Mouse (Mus musculus): ENCODE measurements around the gene Cdipt. TPM values are rescaled to one million over a fixed set of nuclear protein-coding genes. Genes with fewer than 3 reads are reported as not detected.

Cdipt gene
- polyA plus RNA-seq, 1 experiment from 2014 or later = 136 TPM

GRCm38 (mm10) chr7:127004122-127004875 lies 28.6 kb downstream of the Cdipt start:
- Histone ChIP-seq H3K4me3 (no peak overlapping the region), H3K4me2 (no peak overlapping the region), H3K27me3 (replicated peaks) (no peaks in the 10 kb centered on the region), H3K27ac (no peak overlapping the region), H3K9me3 (no peaks in the 10 kb centered on the region), H3K4me1 (no peaks in the 10 kb centered on the region), H3K9ac (no peak overlapping the region), H3K36me3 (replicated peaks) (no peaks in the 10 kb centered on the region)
- 93% methylated on average over 4 of the region's 4 CpGs for WGBS
- ATAC-seq (replicated peaks) = no peak

GRCm38 (mm10) chr7:127007313-127008024 lies 31.8 kb downstream of the Cdipt start:
- no peaks in the 10 kb centered on the region for H3K27me3 ChIP-seq (replicated peaks)
- H3K4me2 ChIP-seq = no peak overlapping the region
- no peak overlapping the region for H3K27ac ChIP-seq
- no peak overlapping the region for H3K9ac ChIP-seq
- ATAC-seq (replicated peaks) = no peak
- 89% methylated on average over 6 of the region's 6 CpGs for WGBS
- no peaks in the 10 kb centered on the region for H3K4me1 ChIP-seq
- H3K9me3 ChIP-seq = no peaks in the 10 kb centered on the region
- H3K4me3 ChIP-seq = no peak overlapping the region
- H3K36me3 ChIP-seq (replicated peaks) = no peaks in the 10 kb centered on the region

GRCm38 (mm10) chr7:127008239-127009019 lies 32.7 kb downstream of the Cdipt start:
- ATAC-seq (replicated peaks) = no peak
- H3K4me2 ChIP-seq = no peak overlapping the region
- no peaks in the 10 kb centered on the region for H3K27me3 ChIP-seq (replicated peaks)
- H3K36me3 ChIP-seq (replicated peaks) = 0 out of 2 replicates have a peak, but pooled peaks cover 6% of the 10 kb centered on the region
- H3K9me3 ChIP-seq = no peaks in the 10 kb centered on the region
- H3K4me1 ChIP-seq = peaks cover 2% of the 10 kb centered on the region; the same call in 1 of the 2 replicates
- H3K4me3 ChIP-seq = no peak overlapping the region
- H3K27ac ChIP-seq = peak overlapping the region; percentile 40; the same call in 1 of the 2 replicates
- WGBS = 67% methylated on average over 9 of the region's 9 CpGs
- no peak overlapping the region for H3K9ac ChIP-seq

DNA sequence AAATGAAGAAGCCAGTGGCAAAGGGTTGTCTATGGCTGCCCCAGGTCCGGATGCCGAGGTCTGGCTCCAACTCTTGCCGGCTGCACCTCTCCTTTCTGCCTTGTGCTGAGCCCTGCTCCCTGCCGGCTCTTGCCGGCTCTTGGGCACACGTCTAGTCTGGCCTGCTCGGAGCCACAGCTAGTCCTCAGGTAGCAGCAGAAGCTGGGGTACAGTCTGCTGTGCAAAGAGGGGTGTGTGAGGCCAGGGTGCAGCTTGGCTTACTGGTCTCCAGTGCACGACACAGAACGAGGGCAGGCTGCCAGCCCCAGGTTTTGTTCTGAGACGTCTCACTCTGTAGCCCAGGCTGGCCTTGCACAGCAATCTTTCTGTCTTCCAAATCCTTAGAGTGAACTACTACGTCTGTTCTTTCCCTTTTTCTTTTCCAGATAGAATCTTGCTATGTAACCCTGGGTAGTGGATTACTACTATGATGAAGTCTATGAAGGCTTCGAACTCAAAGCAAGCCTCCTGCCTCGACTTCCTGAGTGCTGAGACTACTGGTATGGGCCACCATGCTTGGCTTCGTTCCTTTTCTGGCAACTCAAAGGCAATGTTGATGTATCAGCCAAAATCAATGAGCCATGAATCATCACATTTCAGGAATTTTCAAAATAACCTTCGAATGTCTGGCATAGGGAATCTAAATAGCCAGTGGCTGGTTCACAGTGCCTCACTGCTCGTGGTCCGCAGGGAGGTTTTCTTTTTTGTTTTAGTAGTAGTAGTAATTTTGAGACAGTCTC lies 33.8 kb downstream of the Cdipt start:
- H3K9ac ChIP-seq = no peak overlapping the region
- ATAC-seq (replicated peaks) = no peak
- H3K27ac ChIP-seq = no peak overlapping the region
- H3K4me1 ChIP-seq = peaks cover 9% of the 10 kb centered on the region
- no peaks in the 10 kb centered on the region for H3K27me3 ChIP-seq (replicated peaks)
- WGBS = 83% methylated on average over 17 of the region's 17 CpGs
- H3K4me2 ChIP-seq = no peak overlapping the region
- H3K36me3 ChIP-seq (replicated peaks) = 0 out of 2 replicates have a peak, but pooled peaks cover 8% of the 10 kb centered on the region
- no peak overlapping the region for H3K4me3 ChIP-seq
- H3K9me3 ChIP-seq = no peaks in the 10 kb centered on the region

GRCm38 (mm10) chr7:127011051-127011450 lies 35.3 kb downstream of the Cdipt start:
- ATAC-seq (replicated peaks) = no peak
- Histone ChIP-seq H3K4me1 (peaks cover 25% of the 10 kb centered on the region), H3K4me3 (no peak overlapping the region), H3K9me3 (no peaks in the 10 kb centered on the region), H3K27me3 (replicated peaks) (no peaks in the 10 kb centered on the region), H3K4me2 (no peak overlapping the region), H3K36me3 (replicated peaks) (peaks cover 12% of the 10 kb centered on the region; the same call in 1 of the 2 replicates), H3K27ac (no peak overlapping the region), H3K9ac (no peak overlapping the region)
- 96% methylated on average over 2 of the region's 2 CpGs for WGBS

GRCm38 (mm10) chr7:127011717-127012116 lies 36.0 kb downstream of the Cdipt start:
- no peak for ATAC-seq (replicated peaks)
- no peak overlapping the region for H3K4me2 ChIP-seq
- H3K27ac ChIP-seq = no peak overlapping the region
- H3K4me1 ChIP-seq = peaks cover 28% of the 10 kb centered on the region
- H3K4me3 ChIP-seq = no peak overlapping the region
- H3K9ac ChIP-seq = no peak overlapping the region
- peaks cover 12% of the 10 kb centered on the region; the same call in 1 of the 2 replicates for H3K36me3 ChIP-seq (replicated peaks)
- no peaks in the 10 kb centered on the region for H3K27me3 ChIP-seq (replicated peaks)
- H3K9me3 ChIP-seq = no peaks in the 10 kb centered on the region
- whole genome bisulfite sequencing = 79% methylated on average over 2 of the region's 2 CpGs

DNA sequence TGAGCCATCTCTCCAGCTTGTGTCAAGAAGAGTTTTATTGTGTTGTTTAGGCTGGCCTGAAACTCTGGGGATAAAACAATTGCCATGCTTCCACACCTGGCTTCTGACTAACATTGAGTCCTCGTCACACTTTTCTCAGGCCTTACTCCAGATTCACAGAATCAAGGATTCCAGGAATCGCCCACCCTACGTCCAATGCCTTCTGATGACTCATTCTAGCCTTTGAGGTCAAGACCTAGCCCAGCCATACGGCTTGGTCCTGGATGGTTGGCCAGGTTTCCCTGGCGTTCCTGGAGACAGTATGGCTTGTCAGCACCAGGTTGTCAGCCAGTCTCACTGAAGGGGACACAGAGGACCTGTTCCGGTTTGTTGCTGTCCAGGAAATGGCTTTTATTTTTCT lies 36.7 kb downstream of the Cdipt start:
- H3K9me3 ChIP-seq = no peaks in the 10 kb centered on the region
- peaks cover 29% of the 10 kb centered on the region for H3K4me1 ChIP-seq
- H3K4me3 ChIP-seq = no peak overlapping the region
- H3K4me2 ChIP-seq = no peak overlapping the region
- ATAC-seq (replicated peaks) = no peak
- H3K36me3 ChIP-seq (replicated peaks) = peaks cover 12% of the 10 kb centered on the region; the same call in 1 of the 2 replicates
- 90% methylated on average over 6 of the region's 6 CpGs for WGBS
- H3K27me3 ChIP-seq (replicated peaks) = no peaks in the 10 kb centered on the region
- H3K27ac ChIP-seq = no peak overlapping the region
- no peak overlapping the region for H3K9ac ChIP-seq

DNA sequence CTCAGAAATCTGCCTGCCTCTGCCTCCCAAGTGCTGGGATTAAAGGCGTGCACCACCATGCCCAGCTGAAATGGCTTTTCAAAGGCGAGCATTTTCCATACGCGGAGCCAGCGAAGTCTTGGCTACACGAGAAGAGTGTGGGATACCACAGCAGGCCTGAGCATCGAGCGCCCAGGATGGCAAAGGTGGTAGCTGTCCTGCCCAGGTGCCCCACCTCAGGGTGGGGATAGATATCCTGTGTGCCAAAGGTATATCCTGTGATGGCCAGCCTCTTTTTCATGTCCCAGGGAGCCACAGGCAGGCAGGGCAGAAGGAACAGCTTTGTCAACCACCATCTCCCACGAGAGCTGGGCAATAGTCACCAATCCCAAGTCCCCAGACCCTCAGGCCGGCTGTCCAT lies 37.1 kb downstream of the Cdipt start:
- Histone ChIP-seq H3K27me3 (replicated peaks) (no peaks in the 10 kb centered on the region), H3K27ac (no peak overlapping the region), H3K9me3 (no peaks in the 10 kb centered on the region), H3K4me3 (no peak overlapping the region), H3K4me2 (no peak overlapping the region), H3K4me1 (peaks cover 33% of the 10 kb centered on the region), H3K9ac (no peak overlapping the region), H3K36me3 (replicated peaks) (peaks cover 12% of the 10 kb centered on the region; the same call in 1 of the 2 replicates)
- no peak for ATAC-seq (replicated peaks)
- 95% methylated on average over 10 of the region's 10 CpGs for WGBS

- Histone ChIP-seq H3K9me3 (no peaks in the 10 kb centered on the region), H3K36me3 (replicated peaks) (peaks cover 12% of the 10 kb centered on the region; the same call in 1 of the 2 replicates), H3K4me3 (no peak overlapping the region), H3K9ac (no peak overlapping the region), H3K4me2 (no peak overlapping the region), H3K4me1 (peaks cover 39% of the 10 kb centered on the region), H3K27me3 (replicated peaks) (no peaks in the 10 kb centered on the region), H3K27ac (no peak overlapping the region)
- ATAC-seq (replicated peaks) = no peak
- 95% methylated on average over 6 of the region's 6 CpGs for WGBS
These were observed 37.7 kb downstream of the Cdipt start for GRCm38 (mm10) chr7:127013385-127013784.

- no peaks in the 10 kb centered on the region for H3K9me3 ChIP-seq
- peak within 1 kb of the TSS; percentile 17; the same call in 1 of the 2 replicates for H3K9ac ChIP-seq
- WGBS = 78% methylated on average over 11 of the region's 11 CpGs
- H3K27me3 ChIP-seq (replicated peaks) = no peaks in the 10 kb centered on the region
- peak within 1 kb of the TSS; percentile 69 for H3K4me3 ChIP-seq
- H3K4me1 ChIP-seq = peaks cover 48% of the 10 kb centered on the region
- peak within 1 kb of the TSS; percentile 90 for H3K4me2 ChIP-seq
- no peak for ATAC-seq (replicated peaks)
- H3K27ac ChIP-seq = 0 out of 2 replicates have a peak within 1 kb of the TSS, but pooled peaks have one; percentile 94
- H3K36me3 ChIP-seq (replicated peaks) = peaks cover 12% of the 10 kb centered on the region; the same call in 1 of the 2 replicates
These were observed 38.6 kb downstream of the Cdipt start, which contains the start of gene Mvp for GRCm38 (mm10) chr7:127014320-127014719. TSS of gene Mvp (minus strand) at chr7:127014621.

DNA sequence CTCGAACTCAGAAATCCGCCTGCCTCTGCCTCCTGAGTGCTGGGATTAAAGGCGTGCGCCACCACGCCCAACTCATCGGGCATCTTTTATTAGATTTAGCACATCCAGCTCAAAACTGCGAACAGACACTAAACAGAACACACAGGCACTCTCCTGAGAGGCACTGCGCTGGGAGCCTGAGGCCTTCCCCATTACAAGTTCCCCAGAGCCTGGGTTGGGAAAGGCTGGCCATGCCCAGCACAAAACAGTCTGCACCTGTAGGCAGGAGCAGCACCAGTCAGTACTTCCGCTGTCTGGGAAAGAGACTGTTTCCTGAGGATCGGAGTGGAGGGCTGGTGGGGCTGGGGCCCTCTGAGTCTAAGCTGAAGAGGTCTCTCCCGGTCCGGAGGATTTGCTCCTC lies 39.3 kb downstream of the Cdipt start:
- 95% methylated on average over 12 of the region's 12 CpGs for WGBS
- no peak for ATAC-seq (replicated peaks)
- peak overlapping the region; percentile 12; the same call in 1 of the 2 replicates for H3K4me2 ChIP-seq
- peaks cover 55% of the 10 kb centered on the region for H3K4me1 ChIP-seq
- H3K27ac ChIP-seq = no peak overlapping the region
- H3K9ac ChIP-seq = no peak overlapping the region
- no peak overlapping the region for H3K4me3 ChIP-seq
- H3K9me3 ChIP-seq = no peaks in the 10 kb centered on the region
- peaks cover 12% of the 10 kb centered on the region; the same call in 1 of the 2 replicates for H3K36me3 ChIP-seq (replicated peaks)
- no peaks in the 10 kb centered on the region for H3K27me3 ChIP-seq (replicated peaks)

All from midbrain, embryonic 15.5 days (tissue).